Mouse (Mus musculus): ENCODE measurements around the gene Sis. TPM values are rescaled to one million over a fixed set of nuclear protein-coding genes. Genes with fewer than 3 reads are reported as not detected.

Sis gene
- polyA plus RNA-seq (2017; shearing (Covaris generic)) = not detected

GRCm38 (mm10) chr3:72967675-72968074 lies at the start of gene Sis:
Gene Sis (minus strand): TSS chr3:72967863.

Other genes starting within 250 kb of the Sis start
- gene Slitrk3, start 89.9 kb upstream of the Sis start, polyA plus RNA-seq (2017; shearing (Covaris generic)) = not detected

Measured in effector memory CD4-positive, alpha-beta T cell, adult 7 months (primary cell).